Mouse (Mus musculus) embryo, embryonic 11 days (tissue): ENCODE results near the gene Sbno2.

Experiments
- DNase-seq: peaks from one replicate; pipeline ENCODE4 v3.0.0-alpha.2; 2015

The Sbno2 gene

DNA sequence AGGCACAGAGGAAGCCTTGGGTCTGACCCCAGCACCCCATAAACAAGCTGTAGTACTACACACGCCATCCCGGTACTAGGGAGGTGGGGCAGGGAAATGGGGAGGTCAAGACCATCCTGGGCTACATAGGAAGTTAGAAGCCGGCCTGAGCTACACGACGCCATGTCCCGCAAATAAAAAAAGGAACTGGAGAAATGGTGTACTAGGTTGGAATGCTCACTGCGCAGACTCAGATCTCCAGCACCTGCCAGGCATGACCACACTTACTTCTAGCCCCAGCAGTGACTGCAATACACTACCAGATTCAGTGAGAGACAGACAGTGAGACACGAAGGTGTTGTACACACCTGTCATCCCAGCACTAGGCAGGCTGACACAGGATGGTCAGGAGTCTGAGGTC lies 17.9 kb downstream of the Sbno2 start:
- DNase-seq, result no peak

DNA sequence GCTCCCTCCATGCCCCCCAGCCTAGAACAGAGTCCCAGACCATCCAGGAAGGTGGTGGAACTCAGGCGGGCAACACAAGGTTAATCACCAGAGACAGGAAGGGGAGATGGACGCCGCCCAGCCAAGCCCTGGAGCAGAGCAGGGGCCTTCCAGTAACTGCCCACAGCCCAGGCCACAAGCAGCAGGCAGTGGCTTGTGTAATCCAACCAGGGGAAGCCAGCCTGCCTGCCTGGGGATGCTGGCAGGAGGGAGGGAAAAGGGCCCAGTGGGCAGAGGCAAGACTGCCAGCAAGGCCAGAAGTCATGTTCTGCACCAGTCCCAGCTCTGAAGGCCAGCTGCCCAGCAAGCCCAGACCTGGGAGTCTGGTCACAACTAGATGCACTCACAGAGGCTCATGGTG lies 18.5 kb downstream of the Sbno2 start:
- DNase-seq, result no peak

DNA sequence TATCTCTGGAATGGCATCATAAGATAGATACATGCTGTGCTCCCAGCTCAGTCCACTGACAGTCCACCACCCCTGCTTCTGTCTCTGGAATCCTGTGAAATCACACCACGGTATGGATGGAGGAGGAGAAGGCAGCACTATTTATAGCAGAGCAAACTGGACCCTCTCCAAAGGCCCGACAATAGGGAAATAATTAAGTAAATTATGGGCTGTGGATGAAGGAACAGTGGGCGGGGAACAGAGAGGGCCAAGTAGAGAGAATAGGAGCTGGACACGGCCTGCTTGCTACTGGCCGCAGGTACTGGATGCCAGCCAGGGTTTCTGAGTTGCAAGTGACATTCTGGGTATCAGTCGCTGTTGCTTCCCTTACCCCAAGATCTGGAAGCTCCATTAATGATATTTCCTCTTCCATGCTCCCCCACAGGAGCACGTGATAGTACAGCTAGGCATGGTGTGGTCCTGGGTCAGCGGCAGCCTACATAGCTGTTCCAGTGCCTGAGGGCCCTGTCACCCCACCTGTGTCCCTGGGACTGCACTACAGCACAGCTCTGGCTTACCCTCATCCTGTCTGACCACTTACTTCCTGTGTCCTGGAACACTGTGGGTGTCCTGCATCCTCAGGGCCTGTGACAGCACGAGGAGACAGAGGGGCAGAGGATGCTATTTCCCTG lies 20.4 kb downstream of the Sbno2 start:
- no peak for DNase-seq

DNA sequence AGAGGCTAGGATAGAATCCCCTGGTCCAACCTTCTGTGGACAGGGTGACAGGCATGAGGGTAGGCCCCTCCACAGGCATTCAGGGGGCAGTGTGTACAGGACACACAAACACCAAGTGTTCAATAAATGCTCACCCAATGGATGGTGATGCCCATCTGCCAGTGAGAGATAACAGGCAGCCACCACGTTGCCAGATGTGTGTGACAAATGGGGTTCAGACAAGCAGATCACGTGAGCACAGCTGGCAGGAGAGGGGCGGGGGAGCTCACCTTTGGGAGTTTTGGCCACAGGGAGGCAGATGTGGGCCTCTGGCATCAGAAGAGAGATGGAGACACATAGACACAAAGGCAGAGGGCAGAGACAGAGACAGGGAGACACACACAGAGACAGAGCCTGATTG lies 24.3 kb downstream of the Sbno2 start:
- DNase-seq, result no peak

DNA sequence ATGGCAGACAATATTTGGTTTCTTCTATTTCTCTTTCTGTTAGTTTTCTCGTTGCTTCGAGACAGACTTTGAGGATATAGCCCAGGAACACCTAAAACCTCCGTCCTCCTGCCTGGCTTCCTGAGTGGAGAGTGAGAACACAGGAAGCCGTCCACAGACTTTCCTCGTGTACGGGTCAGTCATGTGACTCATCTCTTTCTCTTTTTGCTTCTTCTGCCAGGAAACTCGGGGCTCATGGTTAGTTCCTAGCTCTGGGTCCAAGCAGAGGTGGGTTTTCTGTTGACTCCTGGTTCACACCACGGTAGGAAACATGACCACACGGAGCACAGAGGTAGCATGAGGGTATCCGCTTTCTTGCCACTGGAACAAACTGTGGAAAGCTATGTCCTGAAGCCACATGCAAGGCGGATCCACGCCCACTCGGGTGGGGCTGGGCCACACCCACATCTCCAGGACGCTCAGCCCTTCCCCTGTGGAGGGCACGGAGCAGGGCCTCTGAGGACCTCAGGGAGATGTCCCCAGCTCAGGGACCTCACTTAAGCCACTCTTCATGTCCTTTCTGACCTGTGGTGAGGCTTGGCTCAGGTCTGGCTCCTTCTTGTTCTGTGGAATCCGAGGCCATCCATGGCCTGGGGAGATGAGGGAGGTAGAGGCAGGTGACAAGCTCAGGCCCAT lies 24.8 kb downstream of the Sbno2 start:
- DNase-seq, result no peak

DNA sequence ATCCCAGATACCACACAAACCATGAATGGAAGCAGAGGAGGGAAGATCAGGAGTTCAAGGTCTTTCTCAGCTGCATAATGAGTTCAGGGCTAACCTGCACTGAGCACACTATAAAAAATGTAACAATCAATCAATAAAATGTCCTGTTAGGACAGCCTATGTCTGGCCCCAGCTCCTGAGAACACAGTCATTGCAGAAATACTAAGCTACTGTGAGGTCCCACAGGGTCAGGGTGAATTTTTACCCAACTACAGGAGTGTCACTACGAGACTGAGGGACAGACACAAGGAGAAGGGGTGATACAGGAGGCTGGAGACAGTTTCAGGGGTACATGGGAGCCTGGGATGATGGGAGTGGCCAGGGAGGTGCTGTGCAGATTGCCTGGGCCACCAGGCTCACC lies 27.0 kb downstream of the Sbno2 start:
- no peak for DNase-seq

DNA sequence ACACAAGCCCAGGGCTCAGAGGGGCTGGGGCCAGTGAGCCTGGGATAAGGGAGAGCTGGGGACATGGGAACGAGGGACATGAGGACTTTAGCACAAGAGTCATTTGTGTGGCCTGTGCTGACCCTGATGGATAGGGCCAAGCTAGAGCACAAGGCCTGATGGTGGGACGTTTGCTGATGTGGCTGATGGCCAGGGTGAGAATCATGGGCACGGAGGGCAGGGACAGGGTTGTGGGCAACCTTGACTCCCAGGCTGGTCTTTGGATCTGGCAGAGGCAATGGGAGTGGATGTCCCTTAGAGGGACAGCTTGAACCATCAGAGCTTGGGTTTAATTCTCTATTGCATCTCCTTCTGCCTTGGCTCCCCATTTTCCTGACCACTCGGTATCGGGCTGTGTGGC lies 28.1 kb downstream of the Sbno2 start:
- no peak for DNase-seq

DNA sequence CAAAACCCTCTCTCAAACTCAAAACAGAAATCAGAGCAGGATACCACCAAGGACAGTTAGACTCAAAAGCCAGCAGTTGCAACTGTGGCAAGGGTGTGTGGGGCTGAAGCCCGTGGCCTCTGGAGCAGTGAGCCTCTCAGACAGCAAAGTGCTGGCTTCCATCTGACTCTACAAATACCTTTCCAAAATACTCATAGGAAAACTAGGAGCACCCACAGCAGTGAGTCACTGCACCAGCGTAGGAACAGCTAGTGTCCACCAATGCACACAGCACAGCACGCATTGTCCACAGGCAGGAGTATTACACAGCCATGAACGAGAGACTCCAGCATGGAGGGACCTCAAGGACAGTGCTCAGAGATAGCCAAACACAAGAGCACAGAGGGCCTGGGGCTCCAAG lies 29.0 kb downstream of the Sbno2 start:
- DNase-seq, result no peak

DNA sequence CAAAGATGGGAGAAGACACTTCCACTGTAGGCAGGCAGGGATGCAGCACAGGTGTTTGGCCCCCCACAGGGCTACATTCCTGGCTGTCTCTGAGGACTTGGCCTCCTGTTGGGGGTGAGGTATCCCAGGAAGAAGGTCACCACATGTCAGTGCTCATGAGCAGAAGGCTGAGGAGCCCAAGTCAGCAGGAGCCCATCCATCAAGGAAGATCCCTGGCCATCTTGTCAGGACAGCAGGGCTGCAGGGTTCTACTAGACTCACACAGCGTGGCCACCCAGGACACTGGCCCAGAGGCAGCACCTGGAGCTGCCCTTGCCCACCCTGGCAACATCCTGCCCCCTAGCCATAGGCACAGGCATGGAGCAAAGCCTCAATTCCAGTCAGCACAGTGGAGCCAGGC lies 29.4 kb downstream of the Sbno2 start:
- no peak for DNase-seq

DNA sequence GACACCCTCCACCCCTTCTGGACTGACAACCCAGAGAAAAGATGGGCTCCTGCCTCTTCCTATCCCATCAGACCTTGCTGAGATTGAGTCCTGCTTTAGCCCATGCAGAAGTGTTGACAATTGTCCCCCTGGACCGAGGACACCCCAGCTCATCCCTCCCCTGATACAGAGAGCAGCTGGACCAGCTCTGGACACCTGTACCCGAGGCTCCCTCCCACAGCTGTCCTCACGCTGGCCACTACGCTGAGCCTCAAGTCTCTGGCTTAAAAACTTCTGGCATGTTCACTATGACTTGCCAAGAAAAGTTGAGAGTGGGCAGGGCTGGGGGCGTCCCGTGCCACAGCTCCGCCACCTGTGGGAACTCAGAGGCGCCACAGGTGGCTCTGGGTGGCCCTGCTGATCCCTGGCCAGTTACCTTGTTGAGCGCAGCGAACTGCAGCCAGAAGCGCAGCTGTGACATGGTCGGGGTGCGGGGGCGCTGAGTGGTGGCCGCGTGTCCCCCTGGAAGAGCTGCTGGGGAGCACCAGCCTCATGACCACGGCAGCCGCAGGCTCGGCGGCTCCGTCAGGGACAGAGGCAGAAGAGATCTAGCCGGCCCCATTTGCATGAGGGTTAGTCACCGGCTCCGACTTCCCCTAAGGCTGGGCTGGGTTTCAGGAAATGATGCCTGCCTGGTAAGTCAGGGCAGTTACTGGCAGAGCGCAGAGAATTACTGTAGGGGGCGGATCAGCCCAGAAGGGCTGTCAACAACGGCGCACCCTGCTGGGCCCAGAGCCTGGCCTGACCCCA lies 30.4 kb downstream of the Sbno2 start:
- DNase-seq, result peak; percentile 56

DNA sequence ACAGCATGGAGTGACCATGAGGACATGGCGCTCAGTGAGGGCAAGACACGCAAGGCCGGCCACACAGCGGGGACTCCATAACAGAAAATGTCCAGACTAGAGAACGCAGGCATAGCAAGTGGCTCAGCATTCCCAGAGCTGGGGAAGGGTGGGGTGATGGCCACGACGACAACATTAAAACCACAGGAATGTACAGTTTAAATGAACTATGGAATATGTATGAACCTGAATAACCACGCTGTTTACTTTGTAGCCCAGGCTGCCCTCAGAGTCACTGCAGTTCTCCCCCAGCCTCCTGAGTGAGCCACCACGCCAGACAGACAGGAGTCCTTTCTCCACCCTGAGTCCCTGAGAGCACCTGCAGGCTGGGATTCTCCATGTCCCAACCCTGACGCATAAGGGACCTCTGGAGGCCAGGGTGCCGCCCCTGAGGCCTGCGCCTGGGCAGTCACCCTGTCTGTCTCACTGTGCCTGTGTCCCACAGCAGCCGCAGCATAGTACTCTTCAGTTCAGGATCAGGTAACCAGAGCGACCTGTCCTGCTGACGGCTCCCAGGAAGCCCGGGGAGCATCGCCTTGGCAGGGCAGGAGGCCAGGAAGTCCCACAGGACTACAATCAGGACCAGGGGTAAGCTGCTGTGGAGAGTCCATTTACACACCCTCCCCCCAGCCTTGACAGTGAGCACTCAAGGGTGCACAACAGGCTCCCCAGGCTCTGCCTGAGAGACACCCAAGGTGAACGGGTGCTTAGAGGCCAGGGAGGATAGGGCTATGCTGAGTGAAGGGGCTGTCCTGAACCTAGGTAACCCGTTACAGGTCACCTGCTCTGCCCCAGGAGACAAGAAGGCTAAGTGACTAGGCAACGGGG lies 32.5 kb downstream of the Sbno2 start:
- no peak for DNase-seq

DNA sequence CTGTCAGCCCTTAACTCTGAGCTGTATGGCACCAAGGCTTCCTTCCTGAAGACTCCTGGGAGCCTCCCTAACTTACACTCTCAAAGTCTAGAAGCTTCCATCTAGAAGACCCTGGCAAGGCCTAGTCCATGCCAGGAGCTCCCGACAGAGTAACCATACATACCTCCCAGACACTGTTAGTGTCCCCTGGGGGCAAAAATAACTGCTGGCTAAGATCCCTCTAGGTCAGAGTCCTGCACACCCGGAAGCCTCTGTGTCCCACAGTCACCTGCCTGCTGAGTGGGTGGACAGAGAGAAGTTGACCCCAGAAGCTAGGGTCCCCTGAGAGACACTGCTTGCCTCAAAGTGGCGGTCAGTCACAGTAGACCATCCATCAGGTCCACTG lies 33.9 kb downstream of the Sbno2 start:
- no peak for DNase-seq

DNA sequence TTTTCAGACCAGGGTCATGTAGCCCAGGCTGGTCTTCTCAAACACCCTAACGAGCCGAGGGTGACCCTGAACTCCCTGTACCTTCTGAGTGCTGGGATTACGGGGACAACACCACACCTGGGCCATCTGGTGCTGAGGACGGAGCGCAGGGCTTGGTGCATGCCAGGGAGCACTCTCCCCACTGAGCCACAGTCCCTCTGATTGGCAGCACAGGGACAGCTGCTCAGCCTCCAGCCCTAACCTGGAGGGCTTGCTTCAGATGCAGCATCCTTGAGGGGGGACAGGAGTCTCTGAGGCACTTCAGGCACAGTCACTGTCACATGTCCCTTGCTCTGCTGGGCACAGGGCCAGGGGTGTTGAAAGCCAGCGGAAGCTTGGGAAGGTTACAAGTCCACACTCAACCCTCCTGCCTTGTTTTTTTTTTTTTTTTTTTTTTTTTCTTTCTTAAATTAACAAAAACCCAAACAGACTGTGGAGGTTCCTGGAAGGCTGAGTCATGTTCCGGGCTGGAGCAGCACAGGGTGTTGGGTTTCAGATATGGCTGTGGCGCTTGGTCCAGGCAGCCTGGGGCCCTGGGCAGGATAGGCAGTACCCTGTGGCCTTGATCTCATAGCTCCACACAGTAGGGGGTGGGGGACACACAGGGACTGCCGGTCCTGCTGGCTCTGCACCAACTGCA lies 34.4 kb downstream of the Sbno2 start:
- DNase-seq, result peak; percentile 33

DNA sequence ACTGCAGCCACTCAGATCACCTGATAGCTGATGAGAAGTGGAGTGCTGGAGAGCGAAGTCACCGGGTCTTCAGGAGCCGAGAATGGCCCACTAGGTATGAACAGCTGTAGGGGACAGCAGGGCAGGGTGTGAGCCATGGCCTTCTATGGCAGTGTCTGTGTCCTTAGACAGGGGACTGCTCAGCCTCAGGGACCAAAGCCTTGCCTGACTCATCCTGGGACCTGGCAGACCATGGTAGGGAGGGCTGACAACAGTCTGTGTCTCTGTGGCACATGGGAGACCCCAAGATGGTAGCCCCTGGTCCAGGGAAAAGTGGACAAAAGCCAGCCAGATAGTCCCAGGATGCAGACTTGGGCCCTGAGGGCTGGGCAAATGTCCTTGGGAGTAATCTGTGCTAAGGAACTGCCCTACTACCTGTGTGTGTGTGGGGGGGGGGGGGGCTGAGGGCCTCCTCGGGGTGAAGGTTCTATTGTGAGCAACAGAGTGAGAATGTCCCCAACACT lies 35.4 kb downstream of the Sbno2 start:
- DNase-seq, result no peak

DNA sequence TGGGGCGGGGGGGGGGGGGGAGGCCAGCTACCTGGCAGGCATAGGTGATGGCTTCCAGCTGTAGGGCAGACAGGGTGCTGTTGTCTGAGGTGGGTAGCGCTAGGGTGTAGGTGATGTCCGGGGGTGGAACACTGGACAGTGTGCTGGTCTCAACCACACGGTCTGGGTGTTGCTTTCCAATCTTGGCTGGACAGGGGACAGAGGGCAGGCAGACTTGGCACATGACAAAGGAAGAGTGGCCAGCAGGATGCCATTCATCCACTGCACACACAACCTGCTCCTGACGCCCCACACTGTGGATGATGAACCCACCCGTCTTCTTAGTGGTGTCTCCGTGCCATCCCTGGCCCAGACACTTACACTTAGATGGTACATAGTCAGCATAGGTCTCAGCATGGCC lies 36.1 kb downstream of the Sbno2 start:
- DNase-seq, result no peak

DNA sequence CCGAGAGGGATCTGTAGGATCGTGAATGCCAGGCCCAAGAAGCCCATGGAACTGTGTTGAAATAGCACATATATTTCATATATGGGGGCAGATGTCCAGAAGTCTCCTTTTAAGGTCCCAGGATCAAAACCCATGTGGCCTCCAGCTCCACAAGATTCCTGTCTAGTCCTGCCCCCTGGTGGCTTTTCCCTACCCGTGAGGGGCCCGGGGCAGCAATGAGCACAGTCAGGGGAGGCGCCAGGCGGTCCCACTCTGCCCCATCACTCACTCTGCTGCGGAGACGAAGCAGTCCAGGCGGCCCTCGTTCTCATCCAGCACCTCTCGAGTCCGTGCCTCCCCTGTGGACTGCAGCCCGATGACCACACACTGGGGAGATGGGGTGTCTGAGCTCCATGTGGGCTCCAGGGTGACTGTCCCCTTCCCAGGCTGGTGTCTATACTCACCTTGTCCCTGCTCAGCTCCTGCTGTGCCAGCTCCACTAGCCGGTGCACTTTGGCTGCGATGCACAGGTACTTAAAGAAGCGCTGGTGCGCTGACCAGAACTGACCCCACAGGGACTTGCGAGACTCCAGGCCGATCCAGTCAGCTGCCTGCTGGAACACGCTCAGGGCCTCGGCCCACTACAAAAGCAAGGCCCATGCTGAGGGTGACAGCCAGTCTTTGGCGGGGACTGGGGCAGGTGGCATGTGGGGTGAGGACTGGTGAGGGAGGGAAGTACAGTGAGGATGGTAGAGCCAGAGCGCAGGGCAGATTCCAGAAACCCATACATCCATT lies 41.3 kb downstream of the Sbno2 start:
- DNase-seq, result no peak

DNA sequence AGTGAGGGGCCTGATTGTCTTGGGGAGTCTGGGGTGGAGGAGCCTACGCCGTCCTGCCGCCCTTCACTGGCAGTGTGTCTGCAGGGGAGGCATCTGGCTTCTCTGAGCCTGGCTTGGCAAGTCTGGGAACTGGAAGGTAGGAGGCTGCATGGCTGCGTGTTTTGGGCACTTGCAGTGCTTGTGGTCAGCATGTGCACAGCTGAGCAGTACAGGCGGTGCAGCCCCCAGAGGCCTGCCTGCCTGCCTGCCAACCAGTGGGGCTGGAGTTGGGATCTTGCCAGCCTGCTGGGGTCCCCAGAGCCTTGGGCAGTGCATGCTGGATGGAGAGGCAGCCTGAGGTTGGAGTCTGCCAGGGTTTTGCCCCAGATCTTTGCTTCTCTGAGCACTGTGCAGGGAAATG lies 42.3 kb downstream of the Sbno2 start:
- DNase-seq, result no peak

DNA sequence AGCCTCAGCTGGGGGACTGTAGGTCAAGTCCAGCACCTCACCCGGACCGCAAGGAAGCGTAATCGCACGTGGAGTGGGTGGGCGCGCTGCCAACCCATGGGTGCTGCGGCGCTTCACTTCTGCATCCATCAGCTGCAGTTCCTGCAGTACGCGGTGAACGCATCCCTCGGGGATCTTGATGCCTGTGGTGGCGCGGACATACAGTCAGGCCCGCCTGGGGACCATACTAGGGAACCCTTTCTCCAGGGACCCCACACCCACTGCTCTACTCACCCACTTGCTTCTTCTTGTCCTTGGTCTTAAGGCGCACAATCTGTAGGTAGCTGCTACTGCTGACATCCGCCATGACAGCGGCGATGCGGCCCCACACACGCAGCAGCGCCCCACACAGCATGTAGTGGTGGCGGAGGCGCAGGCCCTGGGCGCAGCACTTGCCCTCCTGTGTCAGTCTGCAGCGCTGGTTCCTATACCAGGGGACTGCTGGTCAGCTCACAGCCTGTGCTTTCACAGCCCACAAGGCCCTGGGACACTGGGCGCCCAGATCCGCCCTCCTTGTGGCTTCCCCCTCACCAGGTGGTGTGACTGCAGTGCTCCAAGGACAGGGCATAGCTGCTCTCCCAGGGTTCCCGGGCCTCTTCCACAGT lies 47.6 kb downstream of the Sbno2 start:
- no peak for DNase-seq

DNA sequence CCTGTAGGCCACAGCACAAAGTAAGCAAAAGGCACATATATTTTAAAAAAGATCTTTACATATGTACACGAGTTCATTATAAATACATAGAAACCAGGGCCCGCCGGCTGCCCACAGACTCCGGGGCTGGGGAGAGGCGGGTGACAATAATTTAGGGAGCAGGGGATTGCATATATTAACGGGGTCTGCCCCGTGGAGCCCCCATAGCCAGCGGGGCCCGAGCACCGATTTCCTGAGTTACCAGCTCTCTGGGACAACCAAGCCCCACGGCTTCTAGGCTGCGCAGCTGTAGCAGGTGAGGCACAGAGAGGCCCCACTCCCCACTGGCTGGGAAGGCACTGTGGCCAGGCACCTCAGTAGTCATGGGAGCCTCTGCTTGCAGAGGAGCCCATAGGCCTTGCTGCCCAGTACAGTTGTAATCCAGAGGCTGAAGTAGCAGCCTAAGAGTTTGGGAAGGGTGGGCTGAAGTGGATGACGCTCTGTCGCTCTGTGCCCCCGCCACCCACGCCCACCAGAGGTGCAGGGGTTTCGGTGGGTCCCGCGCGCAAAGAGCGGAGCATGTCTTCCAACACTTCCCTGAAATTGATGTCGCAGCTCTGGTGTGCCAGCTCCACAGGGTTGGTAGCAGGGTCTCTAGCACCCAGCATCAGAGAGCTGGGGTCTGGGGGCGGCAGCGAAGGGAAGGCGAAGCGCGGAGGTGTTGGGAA lies 48.2 kb downstream of the Sbno2 start:
- no peak for DNase-seq

DNA sequence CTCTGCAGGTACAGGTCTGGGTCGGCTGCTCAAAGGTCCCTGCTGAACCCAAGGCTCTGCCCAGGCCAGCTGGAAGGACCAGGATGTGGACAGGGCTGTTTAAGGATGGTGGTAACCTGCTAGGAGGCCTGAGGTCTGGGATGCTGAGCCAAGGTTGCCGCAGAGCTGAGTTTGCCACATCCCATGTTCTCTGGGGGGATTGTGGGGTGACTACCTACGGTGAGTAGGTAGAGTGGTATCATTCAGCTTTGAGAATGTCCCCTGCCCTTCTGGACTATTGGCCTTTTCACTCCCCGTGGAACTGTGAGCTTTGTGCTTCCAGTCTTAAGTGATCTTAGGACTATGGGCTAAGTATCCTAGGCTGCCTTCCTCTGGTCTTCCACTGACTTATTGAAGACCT lies 48.9 kb downstream of the Sbno2 start:
- no peak for DNase-seq
